In genomic region chr7:3291197-3291596, GRCm38 (mm10) we compare ENCODE assay signal across 10 mouse cellular contexts. TPM values are rescaled to one million over a fixed set of nuclear protein-coding genes. Genes with fewer than 3 reads are reported as not detected.
DNase-seq lines count a peak whose midpoint lies in the region; ATAC-seq and TF ChIP-seq lines count a peak whose summit lies in the region.
"Had no signal": no experiment of that assay in that cellular context is flagged by ENCODE, and none has a peak within 500 bp of the region (broad histone marks: within the 10 kb centered on the region; RNA-seq: fewer than 3 reads in every experiment).

No protein-coding gene starts in this region.

- no peak for TF ChIP-seq CTCF in liver, adult 2 months (IDR thresholded peaks at IDR 0.05; ENCODE audit: low read depth, low read length)

- peak overlapping the region; percentile 68 for H3K4me2 ChIP-seq in forebrain, embryonic 15.5 days (replicated peaks)
- peak overlapping the region; percentile 74 for H3K4me2 ChIP-seq in intestine, embryonic 15.5 days (replicated peaks)

- H3K27ac ChIP-seq in liver, adult 2 months (replicated peaks; ENCODE audit: insufficient read depth, low read depth, low read length): no peak overlapping the region
- H3K27ac ChIP-seq in forebrain, embryonic 15.5 days (replicated peaks): peak overlapping the region; percentile 85; the same call in 1 of the 2 replicates
- peak overlapping the region; percentile 94 for H3K27ac ChIP-seq in intestine, embryonic 15.5 days

- H3K9ac ChIP-seq in liver, adult 2 months (ENCODE audit: low read depth, low read length): peak overlapping the region; percentile 47; the same call in 1 of the 2 replicates
- no peak overlapping the region for H3K9ac ChIP-seq in forebrain, embryonic 15.5 days (replicated peaks)
- H3K9ac ChIP-seq in intestine, embryonic 15.5 days: peak overlapping the region; percentile 45

- H3K36me3 ChIP-seq in liver, adult 2 months (ENCODE audit: control insufficient read depth, insufficient read depth, low read length): no peaks in the 10 kb centered on the region
- peaks cover 17% of the 10 kb centered on the region for H3K36me3 ChIP-seq in forebrain, embryonic 15.5 days
- 0 out of 2 replicates have a peak, but pooled peaks cover 3% of the 10 kb centered on the region for H3K36me3 ChIP-seq in intestine, embryonic 15.5 days

- 65% methylated on average over 6 of the region's 6 CpGs for WGBS in liver, adult 2 months
- 67% methylated on average over 6 of the region's 6 CpGs for WGBS in forebrain, embryonic 15.5 days
- WGBS in intestine, embryonic 15.5 days: 15% methylated on average over 6 of the region's 6 CpGs

- no peak for TF ChIP-seq POLR2A in liver, adult 2 months (IDR thresholded peaks at IDR 0.05; ENCODE audit: extremely low read depth, insufficient read depth, low read length)

- no peaks in the 10 kb centered on the region for H3K27me3 ChIP-seq in liver, adult 2 months (ENCODE audit: control insufficient read depth, insufficient read depth, low read length)
- H3K27me3 ChIP-seq in forebrain, embryonic 15.5 days: no peaks in the 10 kb centered on the region
- no peaks in the 10 kb centered on the region for H3K27me3 ChIP-seq in intestine, embryonic 15.5 days (replicated peaks)

- peaks cover 21% of the 10 kb centered on the region for H3K4me1 ChIP-seq in liver, adult 2 months (ENCODE audit: control insufficient read depth, insufficient read depth, low read length)
- peaks cover 39% of the 10 kb centered on the region for H3K4me1 ChIP-seq in forebrain, embryonic 15.5 days
- peaks cover 35% of the 10 kb centered on the region for H3K4me1 ChIP-seq in intestine, embryonic 15.5 days (replicated peaks)

- peak overlapping the region; percentile 54 for H3K4me3 ChIP-seq in liver, adult 2 months (ENCODE audit: insufficient read depth, low read depth, low read length)
- peak overlapping the region; percentile 66 for H3K4me3 ChIP-seq in forebrain, embryonic 15.5 days
- H3K4me3 ChIP-seq in intestine, embryonic 15.5 days (replicated peaks): peak overlapping the region; percentile 40

- DNase-seq in liver, adult 2 months (ENCODE audit: extremely low read depth, low read depth, low spot score): no peak
- DNase-seq in liver: no peak
- DNase-seq in lung, postnatal 36 days: peak; percentile 83
- no peak for DNase-seq in frontal cortex, adult 2 months (ENCODE audit: extremely low spot score in 1 of 2, low spot score in 1 of 2)
- no peak for DNase-seq in right cerebral cortex, postnatal 36 days (ENCODE audit: low spot score in 2 of 2)
- DNase-seq in right cerebral cortex, postnatal 25 days: no peak

- 0 out of 2 replicates have a peak, but pooled peaks have one; percentile 3 for ATAC-seq in forebrain, embryonic 15.5 days (replicated peaks)
- ATAC-seq in intestine, embryonic 15.5 days: peak; percentile 2; the same call in 1 of the 2 replicates

- H3K9me3 ChIP-seq in forebrain, embryonic 15.5 days: no peaks in the 10 kb centered on the region
- no peaks in the 10 kb centered on the region for H3K9me3 ChIP-seq in intestine, embryonic 15.5 days

- H3K79me2 ChIP-seq in liver, adult 2 months (ENCODE audit: control insufficient read depth, insufficient read depth, low read length): peaks cover 9% of the 10 kb centered on the region

RNA-seq across cellular contexts. Expression of gene Prkcg, which starts 2.2 kb away (rescaled TPM):
- total RNA-seq in liver, adult 2 months (2014; rRNA removed): under 0.01 and 0.54 TPM in 2 replicates
- polyA plus RNA-seq in liver, adult 2 months (2012; rRNA removed): 0.19 and 0.26 TPM in 2 replicates
- 1.5 and 2.0 TPM in 2 replicates for polyA plus RNA-seq in forebrain, embryonic 15.5 days (2015; fragmentation: Nextera tagmentation; extraction: Ambion mirVana)
- 0.27 and 0.45 TPM in 2 replicates for polyA plus RNA-seq in intestine, embryonic 15.5 days (2015; fragmentation: Nextera tagmentation; extraction: Ambion mirVana)
- 152 and 157 TPM in 2 replicates for polyA plus RNA-seq in frontal cortex, adult 2 months (2012; rRNA removed)

RNA-seq across cellular contexts. Expression of gene Myadm, which starts 2.3 kb away (rescaled TPM):
- total RNA-seq in liver, adult 2 months (2014; rRNA removed): 6.6 and 9.6 TPM in 2 replicates
- 54.8 and 63.0 TPM in 2 replicates for polyA plus RNA-seq in liver, adult 2 months (2012; rRNA removed)
- 19.6 and 21.4 TPM in 2 replicates for polyA plus RNA-seq in forebrain, embryonic 15.5 days (2015; fragmentation: Nextera tagmentation; extraction: Ambion mirVana)
- polyA plus RNA-seq in intestine, embryonic 15.5 days (2015; fragmentation: Nextera tagmentation; extraction: Ambion mirVana): 131 and 135 TPM in 2 replicates
- 52.0 and 53.3 TPM in 2 replicates for polyA plus RNA-seq in frontal cortex, adult 2 months (2012; rRNA removed)

RNA-seq across cellular contexts. Expression of gene Cacng7, which starts 41.6 kb away (rescaled TPM):
- 0.13 and 0.37 TPM in 2 replicates for total RNA-seq in liver, adult 2 months (2014; rRNA removed)
- polyA plus RNA-seq in liver, adult 2 months (2012; rRNA removed): 0.29 and 0.86 TPM in 2 replicates
- 3.4 and 4.5 TPM in 2 replicates for polyA plus RNA-seq in forebrain, embryonic 15.5 days (2015; fragmentation: Nextera tagmentation; extraction: Ambion mirVana)
- 1.2 and 1.8 TPM in 2 replicates for polyA plus RNA-seq in intestine, embryonic 15.5 days (2015; fragmentation: Nextera tagmentation; extraction: Ambion mirVana)
- 253 and 329 TPM in 2 replicates for polyA plus RNA-seq in frontal cortex, adult 2 months (2012; rRNA removed)
- total RNA-seq: neutrophil, adult 5-6 weeks had no signal

RNA-seq across cellular contexts. Expression of gene Nlrp12, which starts 41.7 kb away (rescaled TPM):
- total RNA-seq in liver, adult 2 months (2014; rRNA removed): 5.8 and 7.0 TPM in 2 replicates
- 1.4 and 2.6 TPM in 2 replicates for polyA plus RNA-seq in liver, adult 2 months (2012; rRNA removed)
- polyA plus RNA-seq in forebrain, embryonic 15.5 days (2015; fragmentation: Nextera tagmentation; extraction: Ambion mirVana): not detected in 2 replicates
- polyA plus RNA-seq in intestine, embryonic 15.5 days (2015; fragmentation: Nextera tagmentation; extraction: Ambion mirVana): not detected in 2 replicates
- 0.02 and 0.06 TPM in 2 replicates for polyA plus RNA-seq in frontal cortex, adult 2 months (2012; rRNA removed)
- polyA plus RNA-seq: brain, embryonic 14.5 days had no signal

Comparison
In these comparisons a context has a peak if more than half of its experiments do, and no peak if none do; other contexts are left out.
1. RNA of gene Prkcg, which starts 2.2 kb away (polyA plus RNA-seq): 152 to 157 TPM in frontal cortex, adult 2 months; 1.5 to 2.0 TPM in forebrain, embryonic 15.5 days, 0.27 to 0.45 TPM in intestine, embryonic 15.5 days and 0.19 to 0.26 TPM in liver, adult 2 months; every median in the first group is over 10 times any median in the second.
2. RNA of gene Cacng7, which starts 41.6 kb away (polyA plus RNA-seq): 253 to 329 TPM in frontal cortex, adult 2 months; 3.4 to 4.5 TPM in forebrain, embryonic 15.5 days, 1.2 to 1.8 TPM in intestine, embryonic 15.5 days and 0.29 to 0.86 TPM in liver, adult 2 months; every median in the first group is over 10 times any median in the second.
3. Peak in every context shown above with its lines, with median percentiles within 50 percentile points of each other: H3K4me3 ChIP-seq.